Mouse (Mus musculus) kidney, adult 8-10 months (tissue): ENCODE data around the gene Fth1.
"Not testable (repeated sequence)": the region's sequence is repeated elsewhere in the genome, so short reads cannot be mapped to it uniquely, and the experiment has no call there.

ENCODE experiments used
- DNase-seq, 2 experiments: peaks; one replicate each; pipeline ENCODE4 v3.0.0; 2022

The Fth1 gene

DNA sequence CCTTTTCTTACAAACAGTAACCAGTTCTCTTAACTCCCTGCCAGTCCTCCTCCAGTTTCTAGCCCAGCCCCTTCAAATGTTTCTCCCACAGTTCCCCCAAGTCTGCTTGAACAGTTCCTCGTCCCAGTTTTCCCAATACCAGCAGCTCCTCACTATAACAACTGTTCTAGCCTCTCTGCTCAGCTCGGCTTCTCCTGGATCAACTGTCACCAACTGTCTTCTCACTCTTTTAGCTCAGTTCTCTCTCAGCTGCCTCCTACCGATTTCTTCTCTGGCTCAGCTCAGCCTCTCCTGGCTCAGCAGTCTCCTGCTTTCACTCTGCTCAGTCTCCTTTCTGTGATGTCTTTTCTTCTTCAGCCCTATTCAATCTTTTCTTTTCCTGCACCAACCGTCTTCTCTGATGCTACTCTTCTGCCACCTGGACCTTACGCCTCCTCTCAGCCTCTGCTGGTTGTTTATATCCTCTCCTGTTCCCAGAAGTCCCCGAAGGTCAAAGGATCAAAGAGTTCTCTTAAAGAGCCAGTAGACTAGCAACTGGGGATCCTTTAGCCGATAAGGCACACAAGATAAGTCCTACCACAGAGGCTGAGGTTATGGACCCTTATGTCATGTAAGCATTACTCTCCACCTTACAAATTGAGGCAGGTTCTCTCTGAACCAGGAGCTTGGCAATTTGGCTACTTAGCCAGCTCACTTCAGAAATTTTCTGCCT, 16.0 kb upstream of the Fth1 start:
- DNase-seq = no peak

DNA sequence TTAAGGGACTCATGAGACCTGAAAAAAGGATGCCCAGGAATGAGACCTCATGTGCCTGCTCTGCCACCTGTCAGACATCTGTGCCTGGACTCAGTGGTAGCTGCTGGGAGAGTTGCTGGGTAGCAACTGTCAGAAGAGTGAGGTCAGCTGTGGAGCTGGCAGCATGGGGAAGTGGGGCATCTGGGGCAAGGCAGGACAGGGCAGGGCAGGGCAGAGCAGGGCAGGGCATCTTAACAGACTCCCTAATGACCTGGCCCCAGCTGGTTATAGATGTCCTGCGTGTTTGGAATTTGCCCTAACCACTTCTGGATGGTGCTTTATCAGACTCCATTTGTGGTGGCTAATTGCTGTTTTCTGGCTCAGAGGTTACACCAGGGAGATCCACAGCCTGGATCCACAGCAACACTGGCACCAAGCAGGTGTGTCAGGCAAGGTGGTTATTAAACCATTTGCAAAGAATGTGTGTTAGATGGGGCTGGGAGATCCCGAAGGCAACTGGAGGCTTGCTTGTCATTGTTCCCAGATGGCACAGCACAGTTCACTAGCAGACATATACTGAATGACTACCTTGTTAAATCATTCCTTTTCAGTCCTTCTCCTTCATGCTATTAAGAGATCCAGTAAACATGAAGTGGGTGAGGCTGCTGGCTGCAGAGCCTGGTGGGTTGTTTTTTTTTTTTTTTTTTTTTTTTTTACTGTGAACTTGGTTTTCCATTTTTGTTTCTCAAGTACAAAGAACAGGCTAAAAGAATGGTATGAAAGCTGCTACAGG, 14.1 kb upstream of the Fth1 start:
- no peak for DNase-seq

DNA sequence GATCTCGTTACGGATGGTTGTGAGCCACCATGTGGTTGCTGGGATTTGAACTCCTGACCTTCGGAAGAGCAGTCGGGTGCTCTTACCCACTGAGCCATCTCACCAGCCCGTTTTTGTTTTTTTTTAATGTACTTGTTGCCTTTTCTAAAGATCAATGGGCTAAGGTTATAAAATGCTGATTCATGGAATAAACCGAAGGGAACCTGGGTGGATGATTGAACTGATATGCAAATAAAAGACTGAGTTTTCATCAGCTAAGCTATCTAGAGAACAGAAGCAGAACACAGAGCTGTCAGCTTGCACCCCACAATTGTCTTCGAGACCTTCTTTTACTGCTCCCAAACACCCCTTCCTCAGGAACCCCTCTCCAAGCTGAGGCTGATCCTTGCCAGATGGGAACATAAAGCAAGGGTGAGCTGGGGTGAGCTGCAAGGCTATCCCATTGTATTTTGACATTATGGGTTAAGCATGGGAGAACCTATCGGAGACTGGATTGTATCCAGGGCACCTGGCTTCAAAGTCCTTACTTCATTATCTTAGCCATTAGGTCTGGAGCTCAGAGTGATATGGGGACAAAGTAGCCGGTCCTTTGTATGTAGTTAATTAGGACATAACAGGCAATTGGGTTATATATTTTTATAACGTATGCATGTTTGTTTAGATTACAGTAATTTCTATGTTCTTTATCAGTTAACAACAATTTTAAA, 12.2 kb upstream of the Fth1 start:
- DNase-seq = no peak

DNA sequence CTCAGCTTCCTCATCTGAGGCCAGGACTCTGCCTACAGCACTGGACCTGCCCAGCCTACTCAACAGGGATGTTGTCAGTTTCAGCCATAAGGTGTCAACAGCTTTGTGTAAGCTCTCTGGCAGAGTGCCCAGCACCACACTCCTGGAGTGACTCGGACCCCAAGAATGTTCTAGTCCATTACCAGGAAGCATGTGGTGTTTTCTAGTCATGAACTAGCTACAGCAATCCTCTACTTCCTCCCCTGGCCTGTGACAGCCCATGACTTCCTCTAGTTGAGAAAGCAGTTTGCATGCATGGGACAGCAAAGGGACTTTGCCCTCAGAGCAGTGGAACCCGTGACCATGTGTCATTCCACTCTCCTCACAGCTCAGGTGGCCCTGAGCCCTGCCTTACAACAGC, 5.5 kb upstream of the Fth1 start:
- DNase-seq = not testable (repeated sequence)

DNA sequence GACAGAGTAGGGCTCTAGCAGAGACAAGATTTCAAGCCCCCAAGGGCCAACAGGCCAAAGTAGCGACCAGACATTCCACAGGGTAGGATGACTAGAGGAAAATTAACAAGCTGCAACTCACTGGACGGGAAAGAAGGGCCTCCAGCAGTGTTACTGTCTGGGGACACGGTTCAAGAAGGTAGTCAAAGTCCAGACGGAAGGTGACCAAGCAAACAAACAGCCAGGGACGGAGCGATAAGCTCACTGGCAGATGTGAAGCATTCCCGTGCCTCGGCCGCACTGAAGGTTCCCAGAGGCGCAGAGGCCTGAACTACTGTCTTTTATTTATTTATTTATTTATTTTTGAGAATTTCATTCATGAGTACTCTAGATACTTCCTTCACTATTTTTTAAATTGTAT, 3.3 kb upstream of the Fth1 start:
- DNase-seq = peak; percentile 82 to 84

DNA sequence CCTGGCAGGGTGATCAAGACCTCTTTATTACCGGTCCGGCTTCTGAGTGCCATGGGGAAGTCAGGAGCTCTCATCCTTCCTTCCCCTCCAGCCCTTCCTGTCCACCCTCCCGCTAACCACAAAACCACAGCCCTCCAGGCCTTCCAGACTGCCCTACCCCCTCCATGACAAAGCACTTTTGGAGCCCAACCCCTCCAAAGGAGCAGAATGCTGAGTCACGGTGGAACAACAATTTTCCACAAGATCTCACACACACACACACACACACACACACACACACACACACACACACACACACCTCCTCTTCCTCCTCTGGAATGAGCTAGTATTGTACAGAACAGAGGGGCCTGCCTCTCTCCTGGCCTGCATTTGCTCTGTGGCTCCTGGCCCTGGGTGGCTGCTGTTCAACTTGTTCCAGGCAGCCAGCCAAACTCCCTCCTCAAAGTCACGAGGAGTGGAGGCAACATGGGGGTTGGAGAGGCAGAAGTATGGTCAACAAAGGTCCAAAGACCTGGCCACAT, 1.9 kb upstream of the Fth1 start:
- peak; percentile 93 to 94 for DNase-seq

DNA sequence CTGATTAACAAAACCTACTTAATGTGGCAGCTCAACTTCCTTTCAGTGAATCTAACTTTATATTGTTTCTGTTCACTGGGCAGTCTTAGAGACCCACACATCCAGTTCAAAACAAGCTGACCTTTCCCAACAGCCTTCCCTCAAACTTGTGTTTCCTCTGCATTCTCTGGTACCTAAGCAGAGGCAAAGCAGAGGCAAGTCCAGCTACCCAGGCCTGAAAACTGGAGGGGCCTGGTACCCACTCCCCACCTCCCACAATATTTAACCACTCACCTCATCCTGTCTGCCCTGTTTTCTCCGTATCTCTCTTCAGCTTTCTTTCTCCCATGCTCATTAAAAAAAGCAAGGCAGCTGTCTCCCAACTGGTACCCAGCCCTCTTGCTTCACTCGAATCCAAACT, 1.2 kb upstream of the Fth1 start:
- no peak for DNase-seq

DNA sequence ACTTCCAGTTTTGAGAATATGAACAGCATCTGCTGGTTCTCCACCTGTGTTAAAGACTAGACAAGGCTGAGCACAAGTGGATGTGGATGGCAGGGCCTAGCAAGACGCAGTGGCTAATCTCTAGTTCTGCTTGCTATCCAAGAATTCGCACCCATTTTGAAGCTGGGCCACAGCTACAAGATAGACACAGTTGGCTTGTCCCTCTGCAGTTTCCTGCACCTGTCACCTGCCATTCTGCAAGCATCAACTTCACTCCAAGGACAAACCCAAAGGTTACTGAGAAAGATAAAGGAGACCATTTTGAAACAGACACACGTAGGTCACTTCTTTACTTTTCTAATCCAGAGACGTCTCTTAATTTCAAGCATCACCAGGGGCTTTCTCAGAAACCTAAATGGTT, 1.2 kb downstream of the Fth1 start:
- DNase-seq = no peak

DNA sequence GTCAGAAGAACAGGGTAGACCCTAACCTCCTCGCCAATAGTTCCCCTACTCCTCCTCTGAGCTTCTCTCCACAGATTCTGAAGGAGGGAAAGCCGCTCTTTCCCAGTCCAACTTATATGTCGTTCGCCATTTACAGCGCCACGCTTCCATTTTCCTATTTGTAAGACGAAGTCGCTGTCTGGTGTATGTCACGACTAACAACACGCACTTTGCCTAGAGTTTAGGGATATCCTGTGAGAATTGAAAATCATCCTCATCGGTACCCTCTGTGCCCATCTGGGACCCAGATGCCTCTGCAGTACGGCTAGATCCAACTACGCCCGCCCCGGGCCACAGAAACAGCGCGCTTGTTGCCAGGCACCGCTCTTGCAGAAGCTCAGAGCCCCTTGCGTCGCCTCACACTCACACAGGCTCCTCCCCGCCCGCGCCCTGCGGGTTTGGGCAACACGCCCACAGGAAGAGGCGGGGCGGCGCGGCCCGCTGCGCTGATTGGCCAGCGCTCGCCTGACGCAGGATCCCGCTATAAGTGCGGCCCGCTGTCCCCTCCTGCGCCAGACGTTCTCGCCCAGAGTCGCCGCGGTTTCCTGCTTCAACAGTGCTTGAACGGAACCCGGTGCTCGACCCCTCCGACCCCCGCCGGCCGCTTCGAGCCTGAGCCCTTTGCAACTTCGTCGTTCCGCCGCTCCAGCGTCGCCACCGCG, 1.9 kb downstream of the Fth1 start:
- peak; percentile 96 for DNase-seq

DNA sequence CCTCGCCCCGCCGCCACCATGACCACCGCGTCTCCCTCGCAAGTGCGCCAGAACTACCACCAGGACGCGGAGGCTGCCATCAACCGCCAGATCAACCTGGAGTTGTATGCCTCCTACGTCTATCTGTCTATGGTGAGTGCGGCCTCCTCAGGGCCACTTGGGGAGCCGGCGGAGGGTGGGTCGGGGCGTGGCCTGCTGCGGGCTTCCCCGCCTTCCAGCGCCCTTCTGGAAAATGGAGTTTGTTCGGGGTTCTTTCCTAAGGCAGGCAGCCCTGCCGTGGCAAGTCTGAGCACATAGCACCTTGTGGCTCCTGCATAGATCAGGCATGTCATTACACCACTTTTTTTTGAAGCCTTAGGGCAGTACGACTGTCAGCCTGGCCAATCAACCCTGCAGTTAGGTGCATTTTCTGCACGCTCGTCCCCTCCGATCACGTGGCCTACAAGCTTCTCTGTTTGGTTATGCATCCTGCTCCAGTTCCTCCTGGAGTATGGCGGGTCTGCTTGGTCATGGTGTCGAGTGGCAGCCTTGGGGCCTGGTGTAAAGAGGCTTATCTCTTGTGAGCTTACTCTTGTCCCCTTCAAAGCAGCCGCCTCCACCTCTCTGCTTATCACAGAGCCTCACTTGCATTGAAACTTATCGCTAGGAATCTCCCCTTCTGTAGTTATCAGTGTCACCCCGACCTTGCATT, 2.6 kb downstream of the Fth1 start:
- DNase-seq = peak; percentile 65 to 75

DNA sequence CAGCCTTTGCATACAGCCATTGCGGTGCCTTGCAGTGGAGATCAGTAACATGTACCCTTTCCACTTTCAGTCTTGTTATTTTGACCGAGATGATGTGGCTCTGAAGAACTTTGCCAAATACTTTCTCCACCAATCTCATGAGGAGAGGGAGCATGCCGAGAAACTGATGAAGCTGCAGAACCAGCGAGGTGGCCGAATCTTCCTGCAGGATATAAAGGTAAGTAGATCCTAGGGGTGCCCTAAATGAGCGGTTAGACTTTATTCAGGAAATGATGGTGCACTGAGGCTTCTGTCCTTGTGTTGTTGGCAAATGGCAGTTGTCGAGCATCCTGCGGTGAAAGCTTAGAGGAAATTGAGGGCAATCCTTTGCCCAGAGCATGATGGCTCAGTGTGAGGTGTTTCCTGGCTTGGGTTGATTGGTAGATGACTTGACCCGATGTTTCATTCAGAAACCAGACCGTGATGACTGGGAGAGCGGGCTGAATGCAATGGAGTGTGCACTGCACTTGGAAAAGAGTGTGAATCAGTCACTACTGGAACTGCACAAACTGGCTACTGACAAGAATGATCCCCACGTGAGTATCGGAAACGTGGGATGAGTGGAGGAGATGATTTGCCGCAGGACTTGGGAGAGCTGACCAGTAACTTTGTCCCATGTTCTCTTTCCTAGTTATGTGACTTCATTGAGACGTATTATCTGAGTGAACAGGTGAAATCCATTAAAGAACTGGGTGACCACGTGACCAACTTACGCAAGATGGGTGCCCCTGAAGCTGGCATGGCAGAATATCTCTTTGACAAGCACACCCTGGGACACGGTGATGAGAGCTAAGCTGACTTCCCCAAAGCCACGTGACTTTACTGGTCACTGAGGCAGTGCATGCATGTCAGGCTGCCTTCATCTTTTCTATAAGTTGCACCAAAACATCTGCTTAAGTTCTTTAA, 4.0 kb downstream of the Fth1 start:
- DNase-seq = no peak

DNA sequence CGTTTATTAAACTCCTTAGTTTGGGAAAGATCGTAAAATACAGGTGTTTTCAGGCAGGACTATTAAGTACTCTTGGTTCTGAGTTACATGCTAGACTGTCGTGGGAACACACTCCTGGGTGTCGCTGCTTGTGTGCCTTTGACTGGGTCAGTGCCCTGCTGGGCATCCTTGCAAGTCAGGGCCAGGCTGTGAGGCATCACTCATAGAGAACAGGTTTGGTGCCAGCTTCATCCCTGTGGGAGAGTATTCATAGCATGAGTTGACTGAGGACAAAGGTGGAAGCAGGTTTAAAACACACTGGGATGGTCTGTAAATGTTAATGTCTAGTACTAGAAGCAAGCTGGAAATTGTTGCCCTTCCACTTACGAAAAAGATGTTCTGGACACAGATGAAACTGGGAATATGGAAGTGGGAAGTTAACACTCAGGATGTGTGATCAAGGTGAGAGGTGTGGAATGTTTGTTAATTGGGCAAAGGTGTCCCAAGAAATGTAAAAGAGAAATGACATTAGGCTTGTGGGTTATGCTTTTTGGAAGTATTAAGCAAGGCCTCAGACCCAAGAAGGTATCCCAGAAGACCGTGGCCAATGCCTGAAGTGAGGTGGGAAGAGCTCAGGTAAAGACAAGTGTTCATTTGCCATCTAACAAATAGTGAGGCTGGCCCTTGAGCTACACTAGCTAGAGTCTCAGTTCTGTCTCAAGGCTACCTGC, 4.9 kb downstream of the Fth1 start:
- no peak for DNase-seq

DNA sequence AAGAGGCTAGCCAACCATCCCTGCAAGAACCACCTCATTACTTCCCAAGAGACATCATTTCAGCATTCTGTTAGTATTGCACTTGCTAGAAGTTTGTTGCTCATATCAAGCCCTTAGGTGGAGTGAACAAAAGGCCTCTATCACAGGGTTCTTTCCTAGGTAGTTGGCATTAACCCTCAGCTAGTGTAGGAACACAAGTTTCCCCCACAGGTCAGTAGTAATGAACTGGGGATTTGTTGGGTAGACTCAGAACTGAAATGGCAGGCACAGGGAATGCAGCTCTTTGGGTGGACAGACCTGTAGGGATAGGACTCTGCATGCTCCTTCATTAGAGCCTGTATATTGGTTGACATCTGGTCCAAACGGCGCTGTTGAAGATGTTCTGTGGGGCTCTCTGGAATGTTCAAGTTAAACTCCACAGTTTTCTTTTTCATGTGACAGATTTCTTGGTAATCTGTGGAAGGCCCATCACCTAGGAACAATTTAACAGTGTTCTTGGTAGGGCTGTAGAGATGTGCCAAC, 5.6 kb downstream of the Fth1 start:
- DNase-seq = no peak

DNA sequence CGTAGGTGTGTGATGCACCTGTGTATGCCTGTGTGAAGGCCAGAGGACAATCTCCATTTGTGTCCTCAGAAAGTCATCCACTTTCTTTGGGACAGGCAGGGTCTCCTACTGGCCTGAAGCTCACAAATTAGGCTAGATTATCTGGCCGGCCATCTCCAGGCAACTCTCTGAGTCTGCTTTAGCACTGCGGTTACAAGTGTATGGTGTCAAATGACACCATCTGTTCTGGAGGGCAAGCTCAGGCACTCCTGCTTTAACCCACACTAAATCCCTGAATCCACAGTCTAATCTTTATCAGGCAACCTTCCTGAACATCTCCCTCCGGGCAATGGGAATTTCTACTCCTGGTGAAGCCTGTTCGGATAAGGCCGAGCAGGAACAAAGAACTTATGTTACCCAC, 6.8 kb downstream of the Fth1 start:
- no peak for DNase-seq

DNA sequence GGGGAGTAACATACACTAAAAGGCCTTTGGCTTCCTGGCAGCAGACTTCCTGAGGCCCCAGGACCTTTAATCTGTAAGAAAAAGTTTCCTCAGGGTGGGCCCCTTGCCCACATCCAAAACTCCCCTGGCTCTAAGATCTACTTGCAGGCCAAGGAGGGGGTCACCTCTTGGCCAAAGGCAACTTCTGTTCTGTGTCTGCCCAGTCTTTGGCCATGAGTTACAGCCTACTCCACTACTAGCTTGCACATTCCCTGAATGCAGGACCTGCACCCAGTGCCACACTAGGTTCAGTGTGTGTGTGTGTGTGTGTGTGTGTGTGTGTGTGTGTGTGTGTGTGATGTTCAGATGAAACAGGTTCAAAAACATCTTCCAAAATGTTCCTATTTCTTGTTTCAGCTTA, 7.2 kb downstream of the Fth1 start:
- DNase-seq = no peak

DNA sequence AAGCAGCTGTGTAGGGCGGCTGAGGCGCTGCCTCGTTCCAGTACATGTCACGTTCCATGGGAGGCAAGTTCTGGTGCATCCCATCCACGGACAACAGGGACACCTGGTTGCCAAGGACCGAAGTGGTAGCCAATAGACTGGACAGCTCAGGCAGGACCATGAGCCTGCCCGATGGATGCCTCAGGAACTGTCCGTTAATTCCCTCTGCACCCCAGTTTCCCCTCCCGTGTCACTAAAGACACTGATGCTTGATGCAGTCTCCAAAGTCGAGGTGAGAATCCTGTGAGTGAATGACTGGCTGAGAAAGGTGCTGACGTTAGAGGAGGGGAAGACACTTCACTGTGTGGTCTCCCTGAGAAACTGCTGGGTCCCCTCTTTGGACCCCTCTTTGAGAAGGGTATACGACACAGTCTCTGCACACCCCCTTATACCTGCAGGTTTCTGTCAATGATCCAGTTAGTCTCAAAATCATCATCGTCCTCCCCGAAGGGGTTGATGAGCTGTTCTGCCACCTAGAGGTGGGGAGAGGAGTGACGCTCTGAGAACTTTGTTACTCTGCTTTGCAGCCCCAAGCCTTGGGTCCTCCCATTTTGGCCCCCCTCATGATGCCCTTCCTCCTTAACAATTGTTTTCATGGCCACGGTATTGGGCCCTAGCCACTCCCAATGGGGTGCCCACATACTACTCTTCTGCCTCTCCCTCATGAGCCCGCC, 8.9 kb downstream of the Fth1 start:
- DNase-seq = no peak

DNA sequence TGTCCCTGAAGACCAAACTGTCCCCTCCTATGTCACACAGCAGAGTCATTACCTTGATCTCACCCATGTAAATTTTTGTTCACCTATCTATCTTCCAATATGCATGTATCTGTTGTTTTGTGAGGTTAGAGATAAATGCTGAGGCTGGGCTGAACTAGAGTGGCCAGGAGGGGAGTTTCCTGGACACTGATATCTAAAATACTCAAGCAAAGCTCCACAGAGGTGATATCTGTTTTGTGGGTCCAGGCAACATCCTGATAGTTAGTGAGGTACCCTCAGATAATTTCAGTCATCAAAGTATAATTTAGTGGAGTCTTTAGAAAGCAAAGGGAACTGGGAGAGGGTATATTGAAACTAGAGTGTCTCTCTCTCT, 9.5 kb downstream of the Fth1 start:
- DNase-seq = no peak

DNA sequence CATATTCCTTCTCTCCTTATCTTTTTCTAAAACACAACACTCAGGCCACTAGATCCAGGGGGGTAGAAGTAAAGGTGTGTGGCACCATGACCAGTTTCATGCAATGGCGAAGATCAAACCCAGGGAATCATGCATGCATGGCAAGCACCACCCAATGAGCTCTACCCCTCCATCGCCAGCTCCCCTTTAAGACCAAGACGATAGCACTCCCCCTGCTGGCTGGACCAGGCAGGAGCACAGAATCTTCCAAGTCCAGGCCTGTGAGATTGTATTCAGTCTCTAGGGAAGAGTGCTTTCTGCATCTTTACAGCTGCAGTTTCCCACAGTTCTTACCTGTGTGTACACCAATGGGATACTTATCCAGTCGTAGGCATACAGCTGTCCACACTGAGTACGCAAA, 10.9 kb downstream of the Fth1 start:
- DNase-seq = peak; percentile 65 to 84
